Mouse (Mus musculus) natural killer cell, adult 2 months (primary cell): ENCODE measurements around the gene Clybl.

ENCODE experiments used
- DNase-seq, 2 experiments: peaks; one replicate each; pipeline ENCODE4 v3.0.0; 2022; ENCODE audit warnings: low spot score in 2 of 2

Clybl gene

GRCm38 (mm10) chr14:122358592-122358991, 177.1 kb downstream of the Clybl start:
- no peak for DNase-seq

GRCm38 (mm10) chr14:122359136-122359905, 177.8 kb downstream of the Clybl start:
- DNase-seq, result peak in 1 of 2 experiments; percentile 4

- no peak for DNase-seq
These were observed 180.3 kb downstream of the Clybl start for GRCm38 (mm10) chr14:122361807-122362206.

GRCm38 (mm10) chr14:122363156-122363555, 181.7 kb downstream of the Clybl start:
- DNase-seq, result no peak

GRCm38 (mm10) chr14:122364026-122364425, 182.5 kb downstream of the Clybl start:
- no peak for DNase-seq

- no peak for DNase-seq
These were observed 185.9 kb downstream of the Clybl start for GRCm38 (mm10) chr14:122367252-122367868.

- no peak for DNase-seq
These were observed 186.4 kb downstream of the Clybl start for GRCm38 (mm10) chr14:122367882-122368418.

GRCm38 (mm10) chr14:122368501-122368900, 187.0 kb downstream of the Clybl start:
- no peak for DNase-seq

GRCm38 (mm10) chr14:122371979-122372378, 190.5 kb downstream of the Clybl start:
- no peak for DNase-seq

- DNase-seq, result no peak
These were observed 192.0 kb downstream of the Clybl start for GRCm38 (mm10) chr14:122373458-122373857.

- no peak for DNase-seq
These were observed 192.9 kb downstream of the Clybl start for GRCm38 (mm10) chr14:122374285-122374997.

- no peak for DNase-seq
These were observed 193.7 kb downstream of the Clybl start for GRCm38 (mm10) chr14:122375070-122375811.

- DNase-seq, result no peak
These were observed 195.1 kb downstream of the Clybl start for GRCm38 (mm10) chr14:122376482-122377143.

GRCm38 (mm10) chr14:122377681-122378080, 196.2 kb downstream of the Clybl start:
- no peak for DNase-seq

GRCm38 (mm10) chr14:122379076-122379475, 197.6 kb downstream of the Clybl start:
- no peak for DNase-seq

- DNase-seq, result no peak
These were observed 198.5 kb downstream of the Clybl start for GRCm38 (mm10) chr14:122379996-122380395.

- no peak for DNase-seq
These were observed 199.7 kb downstream of the Clybl start for GRCm38 (mm10) chr14:122380896-122381845.

GRCm38 (mm10) chr14:122382281-122382680, 200.8 kb downstream of the Clybl start:
- DNase-seq, result no peak

- no peak for DNase-seq
These were observed 202.4 kb downstream of the Clybl start for GRCm38 (mm10) chr14:122383931-122384330.
